Mouse (Mus musculus) hindbrain, embryonic 10.5 days (tissue): ENCODE measurements around the gene Pik3r1. TPM values are rescaled to one million over a fixed set of nuclear protein-coding genes. Genes with fewer than 3 reads are reported as not detected.

Experiments
- DNase-seq: peaks from one replicate; pipeline ENCODE4 v3.0.0-alpha.2; 2017; ENCODE audit warnings: low spot score
- H3K27ac ChIP-seq: fragments of 300-500 bp; sonication (generic); 2 replicates; pipeline ENCODE4 v1.5.1; 2016; ENCODE audit warnings: mild to moderate bottlenecking, moderate library complexity
- H3K27me3 ChIP-seq: fragments of 300-500 bp; sonication (generic); 2 replicates; pipeline ENCODE4 v1.6.1; 2016; ENCODE audit warnings: mild to moderate bottlenecking; ENCODE audit not compliant: poor library complexity, insufficient read depth, severe bottlenecking
- H3K36me3 ChIP-seq: fragments of 300-500 bp; sonication (generic); 2 replicates; pipeline ENCODE4 v1.6.1; 2016; ENCODE audit warnings: mild to moderate bottlenecking, moderate library complexity
- H3K4me1 ChIP-seq: fragments of 300-500 bp; sonication (generic); replicated peaks from 2 replicates; pipeline ENCODE4 v1.6.1; 2016; ENCODE audit warnings: mild to moderate bottlenecking
- H3K4me3 ChIP-seq: fragments of 300-500 bp; sonication (generic); 2 replicates; pipeline ENCODE4 v1.5.1; 2016; ENCODE audit warnings: mild to moderate bottlenecking, moderate library complexity
- H3K9me3 ChIP-seq: fragments of 300-500 bp; sonication (generic); 2 replicates; pipeline ENCODE4 v1.6.1; 2016; ENCODE audit warnings: mild to moderate bottlenecking, moderate library complexity
- WGBS: fragments of 180-500 bp; shearing (Covaris S2); methylation state at CpG from one replicate; pipeline ENCODE4 v1.1.7; 2016; 5-methylcytosine and 5-hydroxymethylcytosine counted together
- polyA plus RNA-seq: library from polyadenylated mRNA; unstranded; fragments of >200 nt; fragmentation: Nextera tagmentation; extraction: Ambion mirVana; gene quantifications from 2 replicates; pipeline ENCODE4 v1.2.1, GENCODE M21; 2016

The Pik3r1 gene
- polyA plus RNA-seq, 1 experiment from 2014 or later: 12.6 TPM

DNA sequence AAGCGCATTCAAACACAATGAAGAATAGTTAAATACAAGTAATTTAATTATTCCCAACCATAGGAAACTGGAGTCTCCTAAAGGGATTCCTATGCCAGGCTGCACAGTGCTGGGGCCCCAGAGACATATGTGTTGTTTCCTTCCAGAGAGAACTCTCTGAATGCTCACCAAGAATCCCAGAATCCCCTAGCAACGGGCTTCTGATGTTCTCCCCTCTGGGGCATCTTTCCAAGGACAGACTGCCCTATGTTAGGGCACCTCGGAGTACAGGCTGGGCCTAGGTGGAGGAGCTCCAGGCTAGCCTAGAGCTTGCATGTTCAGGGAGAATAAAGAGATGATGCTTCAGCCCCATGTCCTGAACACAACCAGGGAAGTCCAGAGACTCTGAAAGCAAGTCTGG is 58.2 kb downstream of the Pik3r1 start:
- no peak for DNase-seq
- H3K4me3 ChIP-seq: no peak overlapping the region
- 83% methylated on average over 3 of the region's 3 CpGs for WGBS
- H3K27ac ChIP-seq: no peak overlapping the region
- H3K27me3 ChIP-seq: no peaks in the 10 kb centered on the region
- H3K4me1 ChIP-seq: no peaks in the 10 kb centered on the region
- H3K9me3 ChIP-seq: no peaks in the 10 kb centered on the region
- H3K36me3 ChIP-seq: peaks cover 13% of the 10 kb centered on the region; the same call in 1 of the 2 replicates

DNA sequence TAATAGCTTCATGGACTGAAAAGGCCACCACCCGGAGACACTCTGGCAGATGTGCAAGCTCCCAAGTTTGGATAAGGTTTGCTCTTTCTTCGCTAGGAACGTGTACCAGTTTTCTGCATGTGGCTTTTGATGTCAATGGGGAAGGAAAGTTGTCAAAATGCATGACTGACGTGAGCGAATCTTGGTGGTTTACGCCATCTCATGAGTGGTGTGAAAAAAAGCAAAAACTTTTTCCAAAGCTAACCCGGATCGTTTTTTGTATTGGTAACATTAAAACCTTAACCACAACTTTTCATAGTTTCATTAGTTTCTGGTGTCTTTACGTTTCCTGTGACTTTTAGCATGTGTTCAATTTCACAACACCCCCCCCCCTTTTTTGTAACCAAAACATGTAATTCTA is 60.8 kb downstream of the Pik3r1 start:
- Histone ChIP-seq H3K27ac (no peak overlapping the region), H3K27me3 (no peaks in the 10 kb centered on the region), H3K36me3 (peaks cover 16% of the 10 kb centered on the region; the same call in 1 of the 2 replicates), H3K4me1 (no peaks in the 10 kb centered on the region), H3K9me3 (no peaks in the 10 kb centered on the region), H3K4me3 (no peak overlapping the region)
- no peak for DNase-seq
- WGBS: 94% methylated on average over 9 of the region's 9 CpGs

DNA sequence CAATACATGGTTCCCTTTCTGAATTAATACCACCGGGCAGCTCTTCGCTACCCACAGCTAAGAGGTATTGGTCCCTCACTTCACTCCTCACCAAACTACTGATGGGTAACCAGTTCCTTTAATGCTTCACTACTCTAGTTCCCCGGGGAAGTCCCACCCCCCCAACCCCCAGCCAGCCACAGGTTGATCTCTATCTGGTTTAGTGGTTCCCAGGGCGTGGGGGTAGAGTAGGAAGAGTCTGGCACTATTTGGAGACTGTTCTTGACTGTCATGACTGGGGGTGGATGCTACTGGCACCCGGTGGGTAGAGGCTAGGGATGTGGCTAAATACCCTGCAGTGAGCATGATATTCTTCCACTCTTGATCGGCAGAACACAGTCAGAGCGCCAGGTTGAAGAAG is 61.6 kb downstream of the Pik3r1 start:
- no peak for DNase-seq
- H3K27ac ChIP-seq: no peak overlapping the region
- H3K27me3 ChIP-seq: no peaks in the 10 kb centered on the region
- no peaks in the 10 kb centered on the region for H3K4me1 ChIP-seq
- peaks cover 21% of the 10 kb centered on the region for H3K36me3 ChIP-seq
- H3K9me3 ChIP-seq: no peaks in the 10 kb centered on the region
- 89% methylated on average over 7 of the region's 7 CpGs for WGBS
- no peak overlapping the region for H3K4me3 ChIP-seq

DNA sequence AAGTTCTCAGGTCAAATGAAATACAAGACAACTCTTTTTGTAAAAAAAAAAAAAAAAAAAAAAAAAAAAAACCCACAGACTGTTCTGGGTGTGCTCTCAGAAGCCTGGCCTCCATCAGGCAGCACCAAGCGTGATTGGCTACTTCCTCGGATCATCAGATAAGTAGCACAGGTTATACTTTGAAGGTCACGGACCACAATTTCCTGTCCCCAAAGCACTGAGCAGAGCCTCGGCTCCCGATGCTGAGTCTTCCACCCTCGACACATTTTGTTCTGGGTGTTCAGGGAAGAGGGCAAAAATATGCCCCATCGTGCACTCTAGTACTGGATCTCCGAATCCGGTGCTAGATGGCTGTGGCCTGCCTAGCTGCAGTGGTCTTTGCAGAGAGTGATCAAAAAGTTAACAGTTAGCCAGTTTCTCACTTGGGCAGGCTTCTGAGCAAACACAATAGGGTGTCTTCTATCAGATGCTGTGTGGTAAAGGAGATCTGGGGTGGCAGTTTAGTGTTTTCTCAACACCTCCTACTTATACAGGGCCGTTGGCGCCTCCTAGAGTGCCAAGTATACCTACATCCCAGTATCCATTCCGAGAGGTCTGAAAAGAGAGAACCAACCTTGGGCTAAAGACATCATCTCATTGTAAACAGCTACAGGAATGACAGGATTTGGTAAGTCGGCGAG is 65.8 kb downstream of the Pik3r1 start:
- Histone ChIP-seq H3K27me3 (no peaks in the 10 kb centered on the region), H3K27ac (no peak overlapping the region), H3K4me1 (peaks cover 4% of the 10 kb centered on the region; the same call in 1 of the 2 replicates), H3K36me3 (peaks cover 17% of the 10 kb centered on the region), H3K4me3 (no peak overlapping the region), H3K9me3 (no peaks in the 10 kb centered on the region)
- DNase-seq: no peak
- WGBS: 92% methylated on average over 14 of the region's 14 CpGs

DNA sequence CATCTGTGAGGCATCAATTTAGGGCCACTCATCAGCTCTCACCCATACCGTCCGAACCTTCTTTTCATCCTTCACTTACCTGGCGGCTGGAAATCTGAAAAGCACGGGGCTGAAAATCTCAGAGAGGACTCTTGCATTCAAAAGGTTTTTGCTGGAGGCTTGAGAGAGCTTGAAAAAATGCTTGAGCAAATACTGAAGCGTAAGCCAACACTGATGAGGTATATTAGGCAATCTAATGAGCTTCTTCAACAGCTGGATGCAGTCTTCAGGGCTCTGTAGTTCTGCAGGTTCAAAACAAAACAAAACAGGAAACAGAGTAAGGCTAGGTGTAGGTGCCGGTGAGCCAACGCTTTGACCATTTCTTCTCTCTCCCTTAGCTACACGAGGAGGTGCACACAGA is 66.4 kb downstream of the Pik3r1 start:
- DNase-seq: no peak
- Histone ChIP-seq H3K9me3 (no peaks in the 10 kb centered on the region), H3K4me3 (no peak overlapping the region), H3K27me3 (no peaks in the 10 kb centered on the region), H3K36me3 (peaks cover 17% of the 10 kb centered on the region), H3K27ac (no peak overlapping the region), H3K4me1 (peaks cover 9% of the 10 kb centered on the region)
- WGBS: 93% methylated on average over 8 of the region's 8 CpGs

DNA sequence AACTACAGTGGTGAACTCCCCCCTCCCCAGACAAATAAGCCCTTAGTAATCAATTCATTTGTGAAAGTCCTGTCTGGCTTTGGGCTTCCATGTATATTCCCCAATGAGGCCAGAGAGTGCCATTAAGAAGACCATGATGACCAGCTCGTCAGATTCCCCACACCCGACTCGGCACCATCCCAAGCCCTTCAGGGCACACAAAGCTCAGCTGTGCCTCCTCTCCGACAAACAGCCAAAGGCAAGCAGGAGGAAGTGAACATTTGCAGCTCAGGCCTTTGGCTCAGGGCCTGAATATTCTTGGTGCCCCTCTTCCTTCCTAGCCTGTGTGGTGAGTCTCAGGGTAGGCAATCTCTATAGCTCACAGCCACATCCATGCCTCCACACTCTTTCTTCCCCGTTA is 68.3 kb downstream of the Pik3r1 start:
- H3K27me3 ChIP-seq: no peaks in the 10 kb centered on the region
- DNase-seq: no peak
- H3K36me3 ChIP-seq: peaks cover 17% of the 10 kb centered on the region
- H3K27ac ChIP-seq: no peak overlapping the region
- H3K4me3 ChIP-seq: no peak overlapping the region
- peaks cover 18% of the 10 kb centered on the region for H3K4me1 ChIP-seq
- H3K9me3 ChIP-seq: no peaks in the 10 kb centered on the region
- WGBS: 85% methylated on average over 5 of the region's 5 CpGs

DNA sequence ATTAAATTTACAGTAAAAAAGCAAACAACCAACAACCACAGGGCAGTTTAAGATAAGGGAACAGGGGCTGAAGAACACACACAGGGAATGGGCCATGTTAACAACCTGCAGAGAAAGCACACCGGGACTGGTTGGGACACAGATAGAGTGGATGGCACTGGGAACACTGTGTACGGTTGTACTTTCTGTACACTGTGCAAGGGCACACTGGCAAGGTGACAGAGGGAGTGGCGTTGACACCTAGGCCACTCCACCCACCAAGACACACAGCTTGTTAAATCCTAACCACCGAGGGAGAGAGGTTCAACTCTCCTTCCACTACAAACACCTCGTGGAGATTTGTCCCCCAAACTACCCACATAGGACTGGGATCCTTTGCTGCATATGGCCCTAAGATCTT is 70.1 kb downstream of the Pik3r1 start:
- Histone ChIP-seq H3K9me3 (no peaks in the 10 kb centered on the region), H3K36me3 (peaks cover 17% of the 10 kb centered on the region), H3K4me1 (peaks cover 34% of the 10 kb centered on the region), H3K27ac (no peak overlapping the region), H3K4me3 (no peak overlapping the region), H3K27me3 (peaks cover 2% of the 10 kb centered on the region; the same call in 1 of the 2 replicates)
- no peak for DNase-seq
- 88% methylated on average over 5 of the region's 5 CpGs for WGBS

DNA sequence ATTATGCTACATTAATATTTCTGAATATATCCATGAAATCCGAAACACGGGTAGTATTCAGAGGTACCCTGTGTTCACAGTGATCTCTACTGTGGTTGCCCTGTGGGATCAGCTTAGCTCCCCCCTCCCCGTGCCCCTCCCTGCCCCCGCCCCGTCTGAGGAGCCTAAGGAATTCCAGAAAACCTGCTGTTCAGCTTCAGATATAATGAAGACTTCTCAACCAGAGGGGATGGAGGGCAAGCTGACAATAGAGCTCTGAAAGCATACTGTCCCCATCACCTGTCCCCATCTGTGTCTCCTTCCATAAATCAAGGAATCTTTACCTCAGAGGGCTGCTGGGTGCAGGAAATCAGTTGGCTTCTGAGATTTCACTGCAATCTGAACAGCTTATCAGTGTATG is 70.6 kb downstream of the Pik3r1 start:
- Histone ChIP-seq H3K4me1 (peaks cover 39% of the 10 kb centered on the region), H3K36me3 (peaks cover 16% of the 10 kb centered on the region), H3K4me3 (no peak overlapping the region), H3K27ac (no peak overlapping the region), H3K27me3 (peaks cover 2% of the 10 kb centered on the region; the same call in 1 of the 2 replicates), H3K9me3 (no peaks in the 10 kb centered on the region)
- 56% methylated on average over 5 of the region's 5 CpGs for WGBS
- no peak for DNase-seq

DNA sequence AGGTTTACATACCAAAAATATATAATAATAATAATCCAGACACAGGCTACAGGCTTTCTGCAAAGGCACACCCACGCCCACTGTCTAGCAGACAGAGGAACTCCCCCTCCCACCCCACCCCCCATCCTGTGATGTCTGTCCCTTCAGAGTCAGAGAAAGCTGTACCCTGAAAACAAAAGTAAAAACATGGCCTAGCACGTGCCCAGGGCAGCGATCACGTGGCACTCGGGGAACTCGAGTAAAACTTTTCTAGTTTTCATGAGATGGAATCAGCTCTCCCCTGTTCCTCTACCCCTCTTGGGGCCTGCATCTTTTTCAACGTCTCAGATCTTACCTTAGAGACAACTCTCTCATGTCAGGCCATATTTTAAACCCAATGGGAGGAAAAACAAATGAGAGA is 71.2 kb downstream of the Pik3r1 start:
- peaks cover 46% of the 10 kb centered on the region for H3K4me1 ChIP-seq
- no peak for DNase-seq

DNA sequence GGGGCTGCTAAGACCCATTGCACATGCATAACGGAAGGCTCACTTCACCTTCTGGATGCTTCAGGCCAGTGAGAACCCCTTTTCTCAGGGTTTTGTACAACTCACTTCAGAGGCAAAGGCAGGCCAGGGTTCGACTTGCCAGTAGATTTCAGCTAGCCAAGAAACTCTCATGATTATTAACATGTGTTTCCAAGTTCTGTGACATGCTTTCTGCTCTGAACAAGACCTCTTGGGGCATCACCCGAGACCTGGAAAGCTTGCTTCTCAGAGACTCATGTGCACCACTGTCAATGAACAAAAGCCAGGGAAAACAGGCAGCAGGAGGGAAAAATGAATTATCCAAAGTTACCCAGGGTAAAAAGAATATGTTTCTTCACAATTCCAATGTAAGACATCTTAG is 71.7 kb downstream of the Pik3r1 start:
- Histone ChIP-seq H3K27ac (no peak overlapping the region), H3K36me3 (peaks cover 8% of the 10 kb centered on the region), H3K4me3 (no peak overlapping the region), H3K27me3 (peaks cover 2% of the 10 kb centered on the region; the same call in 1 of the 2 replicates), H3K9me3 (no peaks in the 10 kb centered on the region), H3K4me1 (peaks cover 51% of the 10 kb centered on the region)
- 62% methylated on average over 3 of the region's 3 CpGs for WGBS
- no peak for DNase-seq

More for the DNA sequence above, 71.2 kb downstream of the Pik3r1 start:
- no peak overlapping the region for H3K27ac ChIP-seq
- H3K36me3 ChIP-seq: peaks cover 12% of the 10 kb centered on the region
- 68% methylated on average over 7 of the region's 7 CpGs for WGBS
- H3K27me3 ChIP-seq: peaks cover 2% of the 10 kb centered on the region; the same call in 1 of the 2 replicates
- H3K9me3 ChIP-seq: no peaks in the 10 kb centered on the region
- H3K4me3 ChIP-seq: no peak overlapping the region

DNA sequence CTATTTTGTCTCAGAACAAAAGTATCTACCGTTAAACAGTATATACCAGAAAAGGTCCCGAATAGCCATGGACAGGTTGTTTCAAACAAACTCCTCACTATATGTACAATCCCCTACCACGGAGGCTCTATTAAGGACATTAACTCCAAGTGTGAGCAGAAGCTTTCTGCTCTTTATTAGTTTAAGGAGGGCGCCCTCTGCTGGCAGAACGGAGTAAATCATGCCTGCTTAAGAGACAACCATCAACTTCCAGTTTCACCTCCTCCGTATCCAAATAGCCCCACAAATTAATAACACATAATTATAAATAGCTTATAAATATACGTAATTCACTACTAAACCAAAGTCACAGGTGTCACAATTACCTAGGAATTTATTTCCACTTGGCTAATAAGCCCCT is 72.1 kb downstream of the Pik3r1 start:
- WGBS: 6% methylated on average over 7 of the region's 7 CpGs
- Histone ChIP-seq H3K9me3 (no peaks in the 10 kb centered on the region), H3K36me3 (peaks cover 4% of the 10 kb centered on the region), H3K4me1 (peaks cover 55% of the 10 kb centered on the region), H3K27me3 (peaks cover 2% of the 10 kb centered on the region; the same call in 1 of the 2 replicates), H3K27ac (no peak overlapping the region), H3K4me3 (no peak overlapping the region)
- DNase-seq: peak; percentile 86

DNA sequence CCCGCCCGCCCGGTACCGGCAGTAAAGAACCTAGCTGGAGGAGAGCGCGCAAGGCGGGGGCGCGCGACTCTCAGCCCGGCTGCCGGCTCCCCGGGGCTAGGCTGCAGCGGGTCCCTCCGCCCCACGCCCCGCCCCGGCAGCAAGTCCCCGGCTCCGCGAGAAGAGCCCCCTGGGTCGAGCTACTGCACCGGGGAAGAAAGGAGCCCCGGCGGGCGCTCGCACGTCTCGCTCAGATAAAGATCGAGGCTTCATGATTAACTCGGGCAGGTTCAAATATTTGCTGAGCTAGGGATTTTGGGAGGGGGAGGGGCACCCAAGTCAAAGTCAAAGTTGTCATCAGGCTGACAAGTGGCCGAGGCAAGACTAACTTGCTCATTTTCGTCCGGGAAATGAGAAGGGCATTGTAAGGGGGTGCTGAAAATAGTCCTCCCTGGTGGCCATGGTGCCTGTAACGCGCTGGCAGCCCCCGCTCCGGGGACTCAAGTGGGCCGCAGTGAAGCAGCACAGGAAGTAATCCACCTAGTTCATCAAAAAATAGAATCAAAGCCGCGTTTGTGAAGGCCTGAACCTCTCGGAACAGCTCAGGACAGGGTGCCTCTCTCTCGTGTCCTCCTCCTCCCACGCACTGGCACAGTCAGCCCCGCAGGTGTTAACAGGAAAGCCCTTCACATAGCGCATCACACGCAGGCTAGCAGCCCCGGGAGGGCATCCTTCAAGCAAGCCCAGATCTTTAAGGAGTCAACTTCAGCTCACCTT is 73.3 kb downstream of the Pik3r1 start:
- DNase-seq: peak; percentile 59
- no peaks in the 10 kb centered on the region for H3K36me3 ChIP-seq
- peak overlapping the region; percentile 74 for H3K4me3 ChIP-seq
- H3K27ac ChIP-seq: peak overlapping the region; percentile 88
- under 1% methylated on average over 48 of the region's 48 CpGs for WGBS
- peaks cover 2% of the 10 kb centered on the region; the same call in 1 of the 2 replicates for H3K27me3 ChIP-seq
- no peaks in the 10 kb centered on the region for H3K9me3 ChIP-seq
- peaks cover 55% of the 10 kb centered on the region for H3K4me1 ChIP-seq

DNA sequence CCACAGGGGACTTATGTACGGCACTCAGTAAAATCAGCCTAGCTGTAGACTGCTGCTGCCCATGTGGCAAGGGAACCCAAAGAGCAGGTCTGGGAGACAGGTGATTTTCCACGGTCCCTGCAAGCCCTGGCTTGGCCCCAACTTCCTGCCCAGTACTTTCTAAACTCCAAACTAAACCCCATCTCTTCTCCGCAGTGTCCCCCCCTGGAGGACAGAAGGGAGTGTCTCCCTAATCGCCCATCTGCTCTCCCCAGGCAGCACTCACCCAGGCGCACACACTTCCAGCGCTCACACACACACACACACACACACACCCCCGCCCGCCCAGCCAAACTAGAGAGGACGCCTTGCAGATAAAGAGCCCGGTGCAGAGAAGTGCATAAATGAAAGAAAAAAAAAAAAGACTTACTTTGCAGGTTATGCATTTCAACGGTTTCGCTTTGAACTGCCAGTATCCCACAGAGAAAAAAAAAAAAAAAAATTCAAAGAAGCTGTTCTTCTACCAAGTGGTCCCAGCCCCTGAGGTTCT is 74.0 kb downstream of the Pik3r1 start:
- Histone ChIP-seq H3K27ac (peak overlapping the region; percentile 88), H3K27me3 (peaks cover 2% of the 10 kb centered on the region; the same call in 1 of the 2 replicates), H3K9me3 (no peaks in the 10 kb centered on the region), H3K36me3 (0 out of 2 replicates have a peak, but pooled peaks cover under 1% of the 10 kb centered on the region), H3K4me3 (peak overlapping the region; percentile 74), H3K4me1 (peaks cover 55% of the 10 kb centered on the region)
- WGBS: 2% methylated on average over 12 of the region's 12 CpGs
- peak; percentile 65 for DNase-seq
